Mouse (Mus musculus) heart, postnatal 0 days (tissue): Measurements from ENCODE around the gene 4632433K11Rik.

ENCODE experiments used
- CTCF ChIP-seq: IDR thresholded peaks from 2 replicates; pipeline ENCODE4 v1.5.1; 2016; ENCODE audit warnings: antibody characterized with exemption, control low read depth, low read depth
- EP300 ChIP-seq: IDR thresholded peaks from 2 replicates; pipeline ENCODE4 v1.6.1; 2016; ENCODE audit warnings: antibody characterized with exemption, low read depth

DNA sequence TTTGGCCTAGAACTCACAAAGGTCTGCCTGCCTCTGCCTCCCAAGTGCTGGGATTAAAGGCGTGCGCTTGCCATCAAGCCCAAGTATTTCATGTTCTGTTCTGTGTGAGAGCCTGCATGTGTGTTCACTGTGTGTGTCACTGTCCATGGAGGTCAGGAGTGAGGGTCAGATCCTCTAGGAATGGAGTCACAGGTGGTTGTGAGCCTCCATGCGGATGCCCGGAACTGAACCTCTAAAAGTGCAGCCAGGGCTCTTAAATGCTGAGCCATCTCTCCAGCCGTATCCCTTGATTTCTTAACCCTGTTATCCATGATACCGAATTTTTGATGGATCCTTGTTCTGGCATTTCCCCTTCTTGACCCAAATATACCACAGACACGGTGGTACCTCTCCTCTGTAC is 3.1 kb downstream of the 4632433K11Rik start:
- no peak for TF ChIP-seq EP300
- no peak for TF ChIP-seq CTCF
